Mouse (Mus musculus) CD4-positive, CD25-positive, alpha-beta regulatory T cell, adult 2 months (primary cell): Measurements from ENCODE around the gene Npsr1.

ENCODE experiments used
- DNase-seq: peaks from one replicate; pipeline ENCODE4 v3.0.0-alpha.2; 2012; ENCODE audit warnings: low read depth, low spot score

Npsr1 gene

DNA sequence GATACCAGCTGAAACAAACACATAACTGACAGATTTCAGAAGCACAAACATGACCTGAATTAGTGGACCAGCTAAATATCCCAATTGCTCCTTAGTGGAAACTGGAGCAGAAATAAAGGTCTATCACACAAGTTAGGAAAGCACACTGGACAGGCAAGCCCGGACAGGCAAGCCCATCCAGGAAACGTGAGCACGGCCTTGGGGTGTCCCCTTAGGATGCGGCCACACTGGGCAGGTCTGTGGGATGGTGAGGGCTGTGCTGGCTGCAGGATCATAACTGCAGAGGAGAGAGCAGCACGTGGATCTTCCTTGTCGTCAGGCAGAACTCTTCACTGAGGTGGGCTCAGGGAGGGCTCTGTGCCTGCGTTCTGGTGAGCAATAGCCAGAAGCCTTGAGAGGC lies at the start of gene Npsr1:
TSS of gene Npsr1 (plus strand) at position 301 of the 400 bp plus-strand sequence.
- DNase-seq: no peak

DNA sequence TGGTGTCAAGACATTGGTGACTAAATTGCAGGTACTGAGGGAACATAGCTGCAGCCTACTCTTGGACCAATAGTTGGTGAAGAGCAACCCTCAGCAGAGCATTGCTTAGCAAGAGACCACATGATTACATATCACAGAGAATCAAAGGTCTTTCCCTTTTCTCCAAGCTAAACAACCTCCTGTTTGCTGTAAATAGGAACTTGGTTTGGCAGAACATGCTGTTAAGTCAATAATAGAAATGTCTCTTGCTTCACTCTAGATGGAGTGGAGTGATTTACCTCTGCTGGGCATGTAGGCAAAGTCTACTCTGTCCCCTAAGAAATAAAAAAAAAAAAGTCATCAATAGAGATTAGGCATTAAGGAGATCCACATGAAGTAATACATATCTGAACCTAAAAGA lies 46.3 kb upstream of the Npsr1 start:
- no peak for DNase-seq

DNA sequence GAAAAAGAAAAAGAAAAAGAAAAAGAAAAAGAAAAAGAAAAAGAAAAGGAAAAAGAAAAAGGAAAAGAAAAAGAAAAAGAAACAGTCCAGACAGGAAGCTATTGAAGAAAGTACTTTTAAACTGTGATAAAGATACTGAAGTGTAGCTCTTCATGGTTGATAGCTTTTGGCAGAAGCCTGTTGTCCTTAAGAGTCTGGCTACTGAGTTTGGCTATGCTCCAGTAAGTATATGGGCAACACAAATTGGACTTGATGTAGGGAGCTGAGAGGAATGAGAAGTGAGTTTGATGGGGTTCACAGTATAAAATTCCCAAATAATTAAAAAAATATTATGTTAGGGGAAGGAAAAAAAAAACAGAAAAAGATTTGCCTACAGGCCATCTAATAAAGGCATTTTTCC lies 34.5 kb upstream of the Npsr1 start:
- DNase-seq: no peak

DNA sequence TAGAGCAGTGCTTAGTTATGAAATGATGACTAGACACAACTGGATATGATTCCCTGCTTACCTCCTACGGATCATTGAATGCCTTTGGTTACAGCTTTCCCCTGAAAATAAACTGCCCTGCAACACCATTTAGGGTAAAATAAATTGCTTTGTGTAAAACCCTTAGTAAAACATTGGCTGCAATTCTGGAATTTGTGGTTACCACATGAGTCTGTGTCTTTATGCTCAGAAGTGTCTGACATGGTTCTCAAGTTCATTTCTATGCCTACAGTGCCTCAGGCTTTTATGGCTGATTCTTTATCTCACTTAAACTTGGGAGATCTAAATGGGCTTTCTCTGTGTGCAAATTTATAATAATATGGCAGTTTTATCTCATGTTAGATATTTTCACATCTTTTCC lies 26.1 kb upstream of the Npsr1 start:
- no peak for DNase-seq

DNA sequence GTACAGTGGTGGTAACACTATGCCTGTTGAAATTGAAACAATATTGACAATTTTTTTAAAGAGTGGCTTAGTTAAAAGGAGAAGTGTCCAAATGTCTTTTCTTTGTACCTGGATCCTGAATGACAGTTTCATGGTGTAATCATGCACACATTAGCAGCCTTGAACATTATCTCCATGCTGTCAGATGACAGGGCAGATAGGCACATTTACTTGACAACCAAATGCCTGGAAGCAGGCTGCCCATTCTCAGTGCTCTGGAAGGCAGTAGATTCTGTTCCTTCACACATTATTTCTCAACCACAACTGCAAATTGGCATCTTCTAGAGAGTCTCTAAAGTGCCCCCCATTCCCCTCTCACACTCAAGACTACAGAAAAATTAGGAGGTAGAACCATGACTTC lies 20.2 kb upstream of the Npsr1 start:
- DNase-seq: no peak

DNA sequence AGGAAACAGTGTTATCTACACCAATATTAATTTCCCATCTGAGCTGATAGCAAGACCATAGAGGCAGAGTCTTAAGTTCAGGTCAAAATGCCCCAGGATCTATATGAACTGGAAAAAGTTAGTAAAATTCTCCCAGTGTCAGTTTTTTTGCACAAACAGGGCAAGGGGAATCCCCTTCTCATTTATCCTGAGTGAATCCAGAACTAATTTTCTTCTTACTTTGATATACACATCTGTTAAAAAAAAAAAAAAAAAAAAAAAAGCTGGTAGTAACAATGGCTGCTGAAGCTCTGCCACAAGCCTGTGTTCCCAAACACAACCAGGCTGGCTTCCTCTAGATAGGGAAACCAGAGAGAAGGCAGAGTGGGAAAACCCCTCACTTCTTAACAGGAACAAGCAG lies 5.9 kb upstream of the Npsr1 start:
- DNase-seq: no peak

DNA sequence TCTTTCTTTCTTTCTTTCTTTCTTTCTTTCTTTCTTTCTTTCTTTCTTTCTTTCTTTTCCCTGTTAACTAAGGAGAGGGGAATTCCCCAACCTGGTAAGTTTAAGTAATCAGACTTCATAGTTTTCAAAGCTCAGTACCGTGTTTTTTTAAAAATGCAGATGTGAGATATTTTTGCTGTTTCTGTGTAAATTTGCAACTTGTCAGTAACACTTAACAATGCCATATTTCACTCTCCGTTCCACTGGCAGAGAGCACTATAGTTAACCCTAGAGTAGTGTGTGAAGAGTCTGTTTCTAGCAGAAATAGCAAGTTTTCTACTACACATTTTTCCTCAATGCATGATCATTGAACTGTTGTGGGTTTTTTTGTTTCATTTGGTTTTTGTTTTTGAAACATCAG lies 730 bp downstream of the Npsr1 start:
- DNase-seq: no peak

DNA sequence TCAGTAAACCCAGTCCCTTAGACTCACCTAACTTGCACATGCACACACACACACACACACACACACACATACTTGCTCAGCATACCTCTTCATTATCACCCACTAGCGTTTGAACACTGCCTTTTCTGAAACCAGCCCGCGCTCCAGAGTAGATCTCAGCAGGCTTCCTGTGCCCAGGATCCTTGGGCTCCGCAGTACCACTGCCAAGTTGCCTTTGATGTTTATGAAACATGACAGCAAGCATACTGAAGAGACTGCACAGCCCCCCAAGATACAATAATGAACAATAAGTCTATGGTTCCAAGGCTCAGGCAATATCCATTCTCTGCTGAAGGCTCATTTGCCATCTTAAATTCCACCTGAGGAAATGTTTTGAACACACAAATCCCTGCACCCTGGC lies 1.8 kb downstream of the Npsr1 start:
- DNase-seq: no peak

DNA sequence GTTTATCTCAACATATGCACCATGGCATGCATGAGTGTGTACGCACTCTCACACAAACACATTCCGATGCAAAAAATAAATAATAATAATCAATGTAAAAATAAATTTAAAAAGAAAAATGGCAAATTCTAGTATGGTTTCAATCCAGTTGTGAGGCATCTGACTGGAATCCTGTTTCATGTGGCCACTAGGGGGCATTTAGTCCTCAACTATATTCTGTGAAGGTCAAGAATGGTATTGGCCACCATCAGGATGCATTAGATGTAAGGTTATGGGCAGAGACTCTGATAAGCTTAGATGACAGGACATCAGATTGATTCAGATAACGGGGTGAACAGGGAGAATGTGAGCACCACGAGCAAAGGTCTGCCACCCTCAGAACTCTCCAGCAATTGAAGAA lies 21.6 kb downstream of the Npsr1 start:
- DNase-seq: peak; percentile 17

DNA sequence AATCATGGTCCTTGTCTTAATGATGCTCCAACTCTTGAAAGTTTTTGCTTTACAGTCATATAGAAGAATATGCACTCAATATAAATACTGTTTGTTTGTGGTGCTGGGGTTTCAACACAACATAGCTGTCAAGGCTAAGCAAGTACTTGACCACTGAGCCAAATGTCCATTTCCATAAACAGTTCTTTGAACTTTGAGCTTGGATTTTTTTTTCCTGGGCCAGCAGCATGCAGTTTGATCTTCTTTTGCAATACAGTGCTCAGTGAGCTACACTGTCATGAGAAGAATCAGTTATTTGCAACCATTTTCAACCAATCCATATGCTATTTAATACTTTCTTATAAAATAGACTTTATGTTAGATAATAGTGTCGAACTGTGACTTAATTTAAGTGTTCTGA lies 35.3 kb downstream of the Npsr1 start:
- no peak for DNase-seq

DNA sequence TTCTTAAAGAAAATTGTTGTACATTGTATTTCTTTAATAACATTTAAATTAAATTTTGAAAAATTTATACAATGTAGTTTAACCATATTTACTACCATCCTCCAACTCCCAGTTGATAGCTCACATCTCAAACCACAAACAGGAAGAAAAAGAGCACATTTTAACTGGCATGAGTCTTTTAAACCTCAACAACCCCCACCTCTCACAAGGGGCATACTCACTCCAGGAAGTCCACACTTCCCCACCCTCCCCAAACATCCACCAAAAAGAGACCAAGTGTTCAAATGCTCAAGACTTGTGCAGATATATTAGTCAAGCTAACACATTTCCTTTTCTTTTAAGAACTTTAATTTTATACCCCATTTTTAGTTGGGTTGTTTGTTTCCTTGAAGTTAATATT lies 38.6 kb downstream of the Npsr1 start:
- no peak for DNase-seq

DNA sequence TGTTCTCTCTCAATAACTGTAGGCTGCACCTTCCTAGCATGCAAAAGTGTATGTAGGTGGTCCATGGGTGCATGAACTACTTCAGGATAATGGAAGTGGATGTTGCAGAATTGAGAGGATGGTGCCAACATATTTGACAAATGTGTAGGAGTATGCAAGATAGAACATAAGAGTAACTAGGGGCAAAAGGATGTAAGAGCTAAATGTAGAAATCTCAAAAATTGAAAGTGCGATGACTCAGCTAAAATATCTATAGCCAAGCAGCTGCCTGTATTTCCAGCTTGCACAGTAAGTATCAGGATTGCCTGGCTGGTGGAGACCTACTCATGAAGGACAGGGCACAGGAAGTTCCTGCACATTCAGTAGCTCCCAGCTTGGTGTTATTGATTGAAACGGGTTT lies 46.5 kb downstream of the Npsr1 start:
- DNase-seq: no peak

DNA sequence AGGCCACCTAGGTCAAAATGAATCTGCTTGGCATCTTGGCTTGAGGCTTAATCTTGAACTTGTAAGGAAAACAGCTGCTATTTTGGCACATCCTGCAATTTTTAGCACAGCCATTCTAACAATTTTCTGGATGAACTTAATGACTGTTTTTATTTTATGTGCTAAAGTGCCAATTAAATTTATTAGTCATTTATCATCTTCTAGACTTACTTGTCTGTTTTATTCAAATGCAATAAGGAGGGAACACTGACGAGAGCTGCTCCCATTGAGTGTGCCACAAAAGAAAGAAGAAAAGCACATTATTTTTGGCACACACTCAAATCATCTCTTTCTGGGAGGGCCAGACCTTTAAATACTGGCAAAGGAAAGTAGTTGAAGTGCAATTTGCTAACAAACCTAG lies 59.4 kb downstream of the Npsr1 start:
- no peak for DNase-seq

DNA sequence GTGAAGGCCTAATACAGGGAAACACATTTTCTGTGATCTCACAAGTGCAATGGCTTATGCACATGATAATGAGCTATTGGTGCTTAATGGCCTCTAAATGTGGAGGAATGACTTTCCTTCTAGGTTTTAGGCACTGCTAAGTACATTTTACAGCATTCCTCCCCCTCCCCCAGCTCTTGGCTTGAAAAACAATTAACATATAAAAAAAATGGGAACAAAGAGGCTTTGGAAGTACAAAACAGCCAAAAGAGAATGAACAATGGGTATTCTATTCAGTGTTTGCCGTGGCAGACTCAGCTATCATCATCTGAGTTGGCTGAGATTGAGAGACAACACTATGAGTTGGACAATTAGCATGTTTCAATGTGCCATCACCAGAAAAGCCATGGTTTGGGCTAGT lies 62.6 kb downstream of the Npsr1 start:
- no peak for DNase-seq

DNA sequence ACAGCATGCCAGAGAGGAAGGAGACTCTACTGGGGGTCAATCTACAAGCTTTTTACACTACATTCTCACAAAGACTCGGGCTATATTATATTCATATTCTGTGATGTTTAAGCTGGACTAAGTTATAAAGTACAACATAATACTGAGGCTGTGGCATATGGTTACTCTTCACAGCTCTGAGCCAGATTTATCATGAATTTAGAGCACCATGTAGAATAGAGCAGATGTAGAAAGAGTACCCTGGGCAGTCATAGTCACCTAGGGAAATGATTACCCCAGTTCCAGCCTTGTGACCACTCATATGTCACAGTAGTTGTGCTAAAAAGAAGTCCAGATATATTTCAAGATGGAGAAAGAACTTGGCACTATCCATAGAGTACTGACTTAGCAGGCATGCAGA lies 70.7 kb downstream of the Npsr1 start:
- no peak for DNase-seq

DNA sequence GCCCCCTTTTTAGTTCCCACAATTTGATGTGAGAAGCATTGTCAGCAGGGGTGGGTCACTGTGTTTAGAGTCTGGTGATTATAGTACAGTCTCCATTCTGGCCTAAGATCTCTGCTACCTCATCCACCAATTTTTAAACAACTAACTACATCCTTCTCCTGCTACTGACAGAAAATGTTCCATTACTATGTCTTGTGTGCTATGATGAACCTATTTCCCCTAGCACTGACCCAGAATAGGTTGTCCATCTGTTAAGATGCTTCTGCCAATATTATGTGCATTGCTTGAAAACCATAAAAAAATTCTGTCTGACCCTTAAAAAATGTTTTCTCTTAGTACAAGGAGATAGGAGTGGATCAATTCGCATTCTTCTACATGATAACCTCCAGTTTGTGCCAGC lies 72.9 kb downstream of the Npsr1 start:
- DNase-seq: no peak

DNA sequence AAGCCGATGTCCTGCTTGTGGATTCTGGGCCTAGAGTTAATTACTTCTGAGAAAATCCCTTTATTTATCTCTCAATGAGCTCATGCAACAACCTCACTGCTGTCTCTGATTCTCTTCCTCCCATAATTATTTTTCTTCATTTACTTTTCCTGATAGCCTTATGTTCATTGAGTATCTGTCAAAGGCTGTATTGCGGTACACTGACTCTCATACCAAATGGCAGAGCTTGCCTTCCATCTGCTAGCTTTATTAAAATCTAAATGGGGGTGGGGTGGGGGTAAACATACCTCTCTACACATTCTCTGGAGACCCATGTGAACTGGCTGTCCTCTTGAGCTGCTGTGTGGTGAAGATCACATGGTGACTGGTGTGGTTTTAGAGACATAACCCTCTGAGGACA lies 80.9 kb downstream of the Npsr1 start:
- no peak for DNase-seq

DNA sequence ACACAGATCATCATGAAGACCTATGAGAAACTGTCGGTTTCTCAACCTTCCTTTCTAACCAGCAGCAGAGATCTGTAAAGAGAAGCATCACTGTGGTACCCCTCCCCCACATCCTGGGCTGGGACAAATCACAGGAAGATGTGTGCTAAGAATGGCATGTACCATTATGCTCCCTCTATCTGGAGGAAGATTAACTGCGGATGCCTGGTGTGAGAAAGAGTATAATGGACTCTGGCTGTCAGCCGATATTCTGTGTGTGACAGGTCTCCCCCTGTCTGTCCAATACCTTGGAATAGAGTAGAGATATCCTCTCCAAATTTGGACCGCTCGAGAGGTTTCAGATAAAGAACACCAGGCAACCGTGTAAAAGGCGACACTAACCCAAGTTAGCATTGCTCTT lies 83.1 kb downstream of the Npsr1 start:
- no peak for DNase-seq

DNA sequence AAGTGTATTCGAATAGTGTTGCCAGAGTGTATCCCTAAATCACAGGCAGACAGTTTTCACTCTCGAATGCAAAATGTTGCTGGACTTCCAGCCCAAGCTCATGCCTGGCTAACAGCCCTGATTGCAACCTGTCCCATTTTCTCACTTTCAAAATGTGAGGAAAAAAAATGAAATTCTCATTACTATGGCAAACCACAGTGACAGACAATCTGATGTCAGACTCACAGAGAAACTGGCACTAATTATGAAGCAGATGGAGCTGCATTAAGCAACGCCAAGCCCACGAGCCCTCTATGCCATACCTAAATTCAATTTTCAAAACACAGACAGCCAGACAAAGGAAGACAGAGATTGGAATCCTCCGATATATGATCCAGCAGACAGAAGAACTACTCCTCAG lies 88.5 kb downstream of the Npsr1 start:
- DNase-seq: no peak

DNA sequence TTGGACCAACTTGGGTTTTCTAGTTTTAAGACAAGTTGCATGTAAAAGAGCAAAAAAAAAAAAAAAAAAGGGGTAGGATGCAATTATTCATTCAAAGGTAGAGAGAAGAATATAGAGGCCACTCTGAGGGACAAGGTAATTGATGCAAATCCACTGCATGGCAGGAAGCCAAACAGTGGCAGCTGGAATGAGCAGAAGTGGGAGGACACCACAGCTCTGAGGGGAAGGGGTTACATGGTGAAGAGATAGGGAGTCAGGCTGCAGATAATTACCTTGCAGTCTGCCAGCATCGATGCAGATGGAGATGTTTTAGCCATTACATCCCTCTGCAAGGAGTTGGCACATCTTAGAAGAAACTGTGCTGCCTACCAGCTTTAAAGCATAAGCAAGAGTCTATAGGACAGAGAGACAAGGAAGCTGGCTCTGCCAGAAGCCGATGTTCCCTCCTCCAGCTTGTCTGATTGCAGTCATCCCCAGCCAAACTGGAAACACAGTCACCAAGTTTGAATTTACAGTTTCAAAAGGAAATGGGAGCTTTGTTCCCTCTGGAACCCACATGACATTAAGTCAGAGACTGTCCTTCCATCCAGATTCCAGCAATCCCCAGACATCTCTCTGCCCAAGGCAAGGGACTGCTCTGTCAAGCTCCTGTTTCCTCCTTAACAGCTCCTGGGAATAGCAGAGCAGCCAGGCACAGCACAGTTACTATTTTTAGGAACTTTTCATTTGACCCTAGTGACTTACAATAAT lies 91.9 kb downstream of the Npsr1 start:
- no peak for DNase-seq

DNA sequence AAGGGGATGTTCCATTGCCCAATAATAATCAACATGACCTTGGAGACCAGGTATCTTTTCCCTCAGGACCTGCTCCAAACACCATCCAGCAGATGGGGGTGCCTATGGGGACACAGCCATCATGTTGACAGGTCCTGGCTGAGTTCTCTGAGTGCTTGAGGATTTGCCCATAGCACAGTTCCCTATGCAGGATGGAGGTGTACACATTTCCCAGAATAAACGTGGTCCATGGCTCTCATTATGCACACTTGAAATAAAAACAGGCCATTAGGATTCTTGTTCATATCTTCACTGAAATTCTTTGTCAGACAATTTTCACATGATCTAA lies 92.4 kb downstream of the Npsr1 start:
- no peak for DNase-seq

DNA sequence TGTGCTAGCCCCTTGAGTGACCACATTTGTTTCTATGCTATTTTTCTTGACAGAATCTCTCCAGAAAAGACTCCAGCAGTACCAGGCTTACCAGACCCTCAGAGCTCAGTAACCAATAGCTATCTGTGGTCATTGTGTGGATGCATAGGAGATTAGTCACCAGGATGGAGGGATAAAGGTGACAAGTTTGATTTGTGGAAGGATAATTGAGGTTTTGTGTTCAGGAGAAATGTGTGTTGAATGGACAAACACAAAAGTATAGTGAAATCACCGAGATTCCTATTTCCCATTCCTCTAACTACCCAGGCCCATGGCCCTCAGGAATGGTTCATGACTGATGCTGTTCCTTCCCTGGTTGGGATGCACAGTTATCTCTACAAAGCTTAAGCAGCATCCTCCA lies 100.5 kb downstream of the Npsr1 start:
- no peak for DNase-seq

DNA sequence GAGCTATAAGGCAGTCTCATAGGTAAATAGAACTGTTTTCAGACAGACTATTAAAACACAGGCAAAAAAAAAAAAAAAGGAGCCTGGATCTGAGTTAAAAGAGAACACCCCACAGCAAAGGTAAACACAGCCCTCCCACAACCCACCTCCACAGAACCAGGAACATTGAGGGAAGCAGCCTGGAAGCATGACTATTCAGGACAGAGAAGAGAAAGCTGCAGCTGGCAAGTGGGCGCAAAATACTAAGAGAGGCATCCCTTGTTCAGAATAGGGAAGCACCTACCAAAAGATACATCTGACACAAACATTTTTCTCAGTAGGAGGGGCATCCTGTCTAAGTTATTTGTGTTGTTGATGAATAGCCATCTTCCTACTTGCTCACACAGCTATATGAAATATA lies 113.8 kb downstream of the Npsr1 start:
- DNase-seq: no peak

DNA sequence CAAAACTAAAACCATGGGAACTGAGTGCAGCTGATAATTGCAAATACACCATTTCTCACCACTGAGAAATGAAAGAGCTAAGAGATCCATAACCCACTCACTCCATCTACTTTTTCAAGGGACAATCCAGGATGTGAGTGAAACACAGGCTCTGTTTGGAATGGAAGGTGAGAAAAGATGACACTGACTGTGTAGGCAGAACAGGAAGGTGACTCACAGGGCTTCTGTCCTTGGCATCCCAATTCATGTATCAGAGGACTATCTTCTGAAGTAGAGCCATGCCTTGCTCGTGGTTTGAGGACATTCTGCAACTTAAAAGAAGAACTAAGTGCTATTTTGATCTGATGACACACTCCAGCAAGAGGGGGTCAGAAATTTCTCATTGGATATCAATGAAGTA lies 119.9 kb downstream of the Npsr1 start:
- DNase-seq: no peak
